Mouse (Mus musculus) brown adipose tissue, adult 24 weeks (tissue): ENCODE results near the gene Zfp853. TPM values are rescaled to one million over a fixed set of nuclear protein-coding genes. Genes with fewer than 3 reads are reported as not detected.

Source experiments
- H3K27ac ChIP-seq: fragments of 200-500 bp; replicated peaks from 2 replicates; pipeline ENCODE4 v1.5.1; 2012; ENCODE audit warnings: low read depth, mild to moderate bottlenecking, low read length
- H3K4me1 ChIP-seq: fragments of 200-500 bp; 2 replicates; pipeline ENCODE4 v1.6.1; 2012; ENCODE audit warnings: low read length, mixed read lengths; ENCODE audit not compliant: control insufficient read depth, insufficient read depth, insufficient read length
- H3K4me3 ChIP-seq: fragments of 200-500 bp; 2 replicates; pipeline ENCODE4 v1.5.1; 2012; ENCODE audit warnings: low read depth, mild to moderate bottlenecking, low read length, moderate library complexity; ENCODE audit not compliant: insufficient read depth
- polyA plus RNA-seq: library from polyadenylated mRNA; stranded (reverse); fragments of >200 nt; gene quantifications from 2 replicates; pipeline ENCODE4 v1.2.4, GENCODE M21; 2012; ENCODE audit not compliant: missing spikeins, insufficient read depth, insufficient read length

Zfp853 gene
- polyA plus RNA-seq: not detected in 2 replicates

- Histone ChIP-seq H3K4me1 (peaks cover 3% of the 10 kb centered on the region; the same call in 1 of the 2 replicates), H3K4me3 (peak within 1 kb of the TSS; percentile 39), H3K27ac (no peak within 1 kb of the TSS)
These were observed at the start of gene Zfp853 for GRCm38 (mm10) chr5:143293404-143293803. Zfp853 (minus strand) TSS chr5:143293623.

- no peak overlapping the region for H3K4me3 ChIP-seq
These were observed 46.2 kb upstream of the Zfp853 start for GRCm38 (mm10) chr5:143339603-143340002.

GRCm38 (mm10) chr5:143336559-143336958 lies 43.1 kb upstream of the Zfp853 start:
- Histone ChIP-seq H3K4me3 (no peak overlapping the region), H3K4me1 (no peaks in the 10 kb centered on the region), H3K27ac (no peak overlapping the region)

More at GRCm38 (mm10) chr5:143339603-143340002, 46.2 kb upstream of the Zfp853 start:
- Histone ChIP-seq H3K27ac (no peak overlapping the region), H3K4me1 (no peaks in the 10 kb centered on the region)

GRCm38 (mm10) chr5:143335089-143335460 lies 41.7 kb upstream of the Zfp853 start:
- H3K4me1 ChIP-seq: peaks cover under 1% of the 10 kb centered on the region; the same call in 1 of the 2 replicates
- no peak overlapping the region for H3K4me3 ChIP-seq
- H3K27ac ChIP-seq: no peak overlapping the region

GRCm38 (mm10) chr5:143334418-143335088 lies 41.1 kb upstream of the Zfp853 start:
- Histone ChIP-seq H3K4me3 (no peak overlapping the region), H3K4me1 (peaks cover 5% of the 10 kb centered on the region), H3K27ac (no peak overlapping the region)

GRCm38 (mm10) chr5:143333872-143334271 lies 40.4 kb upstream of the Zfp853 start:
- H3K4me3 ChIP-seq: no peak overlapping the region
- no peak overlapping the region for H3K27ac ChIP-seq
- peaks cover 5% of the 10 kb centered on the region for H3K4me1 ChIP-seq

GRCm38 (mm10) chr5:143328690-143329495 lies 35.5 kb upstream of the Zfp853 start, which contains the start of gene Zdhhc4:
Zdhhc4 (minus strand) TSS chr5:143329256.
- peak within 1 kb of the TSS; percentile 99 for H3K4me3 ChIP-seq
- H3K4me1 ChIP-seq: peaks cover 5% of the 10 kb centered on the region
- H3K27ac ChIP-seq: peak within 1 kb of the TSS; percentile 93

GRCm38 (mm10) chr5:143317288-143317610 lies 23.8 kb upstream of the Zfp853 start:
- H3K4me1 ChIP-seq: no peaks in the 10 kb centered on the region; the same call in 1 of the 2 replicates
- H3K4me3 ChIP-seq: no peak overlapping the region
- no peak overlapping the region for H3K27ac ChIP-seq

GRCm38 (mm10) chr5:143316605-143317287 lies 23.3 kb upstream of the Zfp853 start:
- no peak overlapping the region for H3K4me3 ChIP-seq
- no peak overlapping the region for H3K27ac ChIP-seq
- no peaks in the 10 kb centered on the region; the same call in 1 of the 2 replicates for H3K4me1 ChIP-seq

GRCm38 (mm10) chr5:143315514-143315888 lies 22.1 kb upstream of the Zfp853 start:
- peak overlapping the region; percentile 28; the same call in 1 of the 2 replicates for H3K4me3 ChIP-seq
- H3K4me1 ChIP-seq: no peaks in the 10 kb centered on the region; the same call in 1 of the 2 replicates
- no peak overlapping the region for H3K27ac ChIP-seq

- H3K4me3 ChIP-seq: peak within 1 kb of the TSS; percentile 93
- H3K27ac ChIP-seq: peak within 1 kb of the TSS; percentile 88
- no peaks in the 10 kb centered on the region; the same call in 1 of the 2 replicates for H3K4me1 ChIP-seq
These were observed 21.5 kb upstream of the Zfp853 start, which contains the start of gene E130309D02Rik for GRCm38 (mm10) chr5:143314730-143315513. E130309D02Rik (minus strand) TSS chr5:143315360.

- H3K4me1 ChIP-seq: no peaks in the 10 kb centered on the region; the same call in 1 of the 2 replicates
- no peak overlapping the region for H3K27ac ChIP-seq
- peak overlapping the region; percentile 93 for H3K4me3 ChIP-seq
These were observed 20.8 kb upstream of the Zfp853 start for GRCm38 (mm10) chr5:143314183-143314729.

- Histone ChIP-seq H3K4me1 (no peaks in the 10 kb centered on the region; the same call in 1 of the 2 replicates), H3K4me3 (no peak overlapping the region), H3K27ac (no peak overlapping the region)
These were observed 18.5 kb upstream of the Zfp853 start for GRCm38 (mm10) chr5:143311886-143312285.

- Histone ChIP-seq H3K27ac (no peak overlapping the region), H3K4me1 (no peaks in the 10 kb centered on the region), H3K4me3 (no peak overlapping the region)
These were observed 16.5 kb upstream of the Zfp853 start for GRCm38 (mm10) chr5:143309916-143310315.
